Mouse (Mus musculus) G1E (cell line): ENCODE measurements around the gene Slc35g2.

ENCODE experiments used
- CTCF ChIP-seq: IDR thresholded peaks from 2 replicates; pipeline ENCODE4 v1.5.1; 2012; ENCODE audit warnings: low read depth, low read length, inconsistent platforms, mixed read lengths
- GATA1 ChIP-seq: IDR thresholded peaks from 2 replicates; pipeline ENCODE4 v1.6.1; 2012; ENCODE audit warnings: borderline replicate concordance, low read length, inconsistent platforms, mixed read lengths
- GATA2 ChIP-seq: IDR thresholded peaks from 2 replicates; pipeline ENCODE4 v1.6.1; 2012; ENCODE audit warnings: low read depth, low read length, inconsistent platforms, borderline replicate concordance
- POLR2AphosphoS5 ChIP-seq: IDR thresholded peaks from 2 replicates; pipeline ENCODE4 v1.6.1; 2012; ENCODE audit warnings: low read depth, low read length, inconsistent platforms; ENCODE audit not compliant: insufficient replicate concordance

- TF ChIP-seq CTCF (no peak), GATA1 (no peak), GATA2 (no peak), POLR2AphosphoS5 (no peak)
Observed at GRCm38 (mm10) chr9:100546594-100546910, 24.3 kb downstream of the Slc35g2 start.
